Mouse (Mus musculus) heart, adult 2 months (tissue): ENCODE measurements around the gene Dhx30.

Experiments used
- CTCF ChIP-seq: fragments of 200-600 bp; IDR thresholded peaks from 2 replicates; pipeline ENCODE4 v1.8.1; 2022; ENCODE audit warnings: antibody characterized with exemption, mild to moderate bottlenecking, moderate library complexity
- POLR2A ChIP-seq: fragments of 200-500 bp; IDR thresholded peaks from 2 replicates; pipeline ENCODE4 v1.6.1; 2011; ENCODE audit warnings: mild to moderate bottlenecking, low read depth, low read length, control low read depth; ENCODE audit not compliant: insufficient read depth

DNA sequence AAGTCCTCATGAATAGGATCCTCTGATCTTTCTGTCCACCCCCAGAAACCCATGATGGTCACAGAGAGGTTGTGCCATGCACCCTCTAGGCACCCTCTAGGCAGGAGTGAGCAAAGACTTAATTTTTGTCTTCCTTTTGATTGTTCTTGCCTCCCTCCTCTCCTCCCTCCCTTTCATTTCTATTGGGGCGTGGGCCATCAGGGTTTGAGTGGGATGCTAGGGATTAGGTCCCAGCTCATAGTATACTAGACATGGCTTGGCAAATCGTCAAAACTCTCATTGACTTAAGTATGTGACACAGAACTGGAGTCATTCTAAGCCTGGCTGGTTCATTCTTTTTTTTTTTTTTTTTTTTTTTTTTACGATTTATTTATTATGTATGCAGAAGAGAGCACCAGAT is 62.8 kb downstream of the Dhx30 start:
- TF ChIP-seq CTCF (no peak), POLR2A (no peak)
